Mouse (Mus musculus) forebrain, postnatal 0 days (tissue): ENCODE measurements around the gene Bahd1. TPM values are rescaled to one million over a fixed set of nuclear protein-coding genes. Genes with fewer than 3 reads are reported as not detected.

Source experiments
- ATAC-seq: fragments of 200-750 bp; cut with Nextera tagmentation; 2 replicates; pipeline ENCODE4 v1.8.0; 2017; ENCODE audit warnings: mild to moderate bottlenecking, moderate library complexity
- DNase-seq: peaks from one replicate; pipeline ENCODE4 v3.0.0-alpha.2; 2015
- H3K27ac ChIP-seq: fragments of 300-500 bp; sonication (generic); 2 replicates; pipeline ENCODE4 v1.5.1; 2014; ENCODE audit warnings: low read depth, mild to moderate bottlenecking, antibody characterized with exemption, low read length, moderate library complexity, mixed read lengths
- H3K27me3 ChIP-seq: fragments of 300-500 bp; sonication (generic); 2 replicates; pipeline ENCODE4 v1.6.1; 2014; ENCODE audit warnings: mild to moderate bottlenecking, low read length, mixed read lengths; ENCODE audit not compliant: insufficient read depth
- H3K36me3 ChIP-seq: fragments of 300-500 bp; sonication (generic); 2 replicates; pipeline ENCODE4 v1.6.1; 2014; ENCODE audit warnings: mild to moderate bottlenecking, moderate library complexity; ENCODE audit not compliant: insufficient read depth
- H3K4me1 ChIP-seq: fragments of 300-500 bp; sonication (generic); 2 replicates; pipeline ENCODE4 v1.6.1; 2014; ENCODE audit warnings: antibody characterized with exemption; ENCODE audit not compliant: insufficient read depth
- H3K4me2 ChIP-seq: fragments of 300-500 bp; sonication (generic); 2 replicates; pipeline ENCODE4 v1.6.1; 2014; ENCODE audit warnings: low read depth, mild to moderate bottlenecking, moderate library complexity
- H3K4me3 ChIP-seq: fragments of 300-500 bp; sonication (generic); 2 replicates; pipeline ENCODE4 v1.5.1; 2014; ENCODE audit warnings: low read depth, low read length, mixed read lengths
- H3K9ac ChIP-seq: fragments of 300-500 bp; sonication (generic); 2 replicates; pipeline ENCODE4 v1.6.1; 2014; ENCODE audit warnings: mild to moderate bottlenecking
- H3K9me3 ChIP-seq: fragments of 300-500 bp; sonication (generic); 2 replicates; pipeline ENCODE4 v1.6.1; 2016; ENCODE audit warnings: low read length
- CTCF ChIP-seq: sonication (generic); IDR thresholded peaks from 2 replicates; pipeline ENCODE4 v1.5.1; 2016; ENCODE audit warnings: antibody characterized with exemption, control low read depth, low read depth
- WGBS: fragments of 180-500 bp; shearing (Covaris S2); extraction: QIAGEN DNeasy Blood & Tissue Kit; methylation state at CpG from one replicate; pipeline ENCODE4 v1.1.7; 2014; 5-methylcytosine and 5-hydroxymethylcytosine counted together
- polyA plus RNA-seq: library from polyadenylated mRNA; unstranded; fragments of >200 nt; fragmentation: Nextera tagmentation; extraction: Ambion mirVana; gene quantifications from 2 replicates; pipeline ENCODE4 v1.2.1, GENCODE M21; 2015
- total RNA-seq: library from RNA; depleted of rRNA; stranded (reverse); fragments of >200 nt; gene quantifications from 2 replicates; pipeline ENCODE4 v1.2.3, GENCODE M21; 2014

The Bahd1 gene
- total and polyA plus RNA-seq, 2 experiments from 2014 or later: 5.1 to 19.9 TPM

GRCm38 (mm10) chr2:118899306-118899705 lies 871 bp upstream of the Bahd1 start:
- peaks cover 26% of the 10 kb centered on the region for H3K4me1 ChIP-seq
- H3K4me3 ChIP-seq: no peak overlapping the region
- no peak overlapping the region for H3K9ac ChIP-seq
- no peaks in the 10 kb centered on the region for H3K9me3 ChIP-seq
- no peak for TF ChIP-seq CTCF
- ATAC-seq (no peak), DNase-seq (no peak)
- 13% methylated on average over 7 of the region's 7 CpGs for WGBS
- H3K36me3 ChIP-seq: no peaks in the 10 kb centered on the region
- H3K4me2 ChIP-seq: no peak overlapping the region
- no peak overlapping the region for H3K27ac ChIP-seq
- H3K27me3 ChIP-seq: peaks cover 52% of the 10 kb centered on the region

DNA sequence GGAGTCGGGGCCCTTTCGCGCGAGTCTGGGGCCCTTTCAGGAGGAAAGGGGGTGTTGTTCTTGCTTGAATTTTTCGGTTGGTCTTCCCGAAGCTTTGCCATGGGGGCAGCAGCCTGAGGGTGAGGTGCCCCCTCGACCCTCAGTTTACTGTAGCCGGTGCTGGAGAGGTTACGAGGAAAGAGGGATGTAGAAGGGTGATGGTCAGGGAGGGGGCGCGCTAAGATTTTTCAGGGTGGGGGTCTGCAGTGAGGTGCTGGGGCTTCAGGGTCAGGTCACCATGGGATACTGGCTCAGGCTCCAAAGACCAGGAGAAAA lies 606 bp downstream of the Bahd1 start:
- Histone ChIP-seq H3K4me3 (peak overlapping the region; percentile 90), H3K9ac (peak overlapping the region; percentile 48), H3K27me3 (peaks cover 44% of the 10 kb centered on the region), H3K36me3 (no peaks in the 10 kb centered on the region), H3K9me3 (no peaks in the 10 kb centered on the region), H3K4me2 (peak overlapping the region; percentile 94), H3K27ac (no peak overlapping the region), H3K4me1 (peaks cover 32% of the 10 kb centered on the region)
- no peak for TF ChIP-seq CTCF
- ATAC-seq (no peak), DNase-seq (no peak)
- 0% methylated on average over 11 of the region's 11 CpGs for WGBS

- H3K4me2 ChIP-seq: peak overlapping the region; percentile 94
- WGBS: 3% methylated on average over 82 of the region's 120 CpGs
- H3K9me3 ChIP-seq: no peaks in the 10 kb centered on the region
- H3K36me3 ChIP-seq: no peaks in the 10 kb centered on the region
- H3K4me1 ChIP-seq: peaks cover 32% of the 10 kb centered on the region
- H3K27me3 ChIP-seq: peaks cover 38% of the 10 kb centered on the region
- H3K4me3 ChIP-seq: peak overlapping the region; percentile 90
- TF ChIP-seq CTCF: no peak; the same call in 1 of the 2 replicates
- ATAC-seq (peak; percentile 94), DNase-seq (peak; percentile 96)
- peak overlapping the region; percentile 80 for H3K9ac ChIP-seq
- peak overlapping the region; percentile 88 for H3K27ac ChIP-seq
Observed at GRCm38 (mm10) chr2:118901175-118902031, 1.2 kb downstream of the Bahd1 start.

GRCm38 (mm10) chr2:118902051-118903025 lies 2.2 kb downstream of the Bahd1 start:
- peak overlapping the region; percentile 88 for H3K27ac ChIP-seq
- H3K36me3 ChIP-seq: no peaks in the 10 kb centered on the region
- peak overlapping the region; percentile 90 for H3K4me3 ChIP-seq
- peaks cover 24% of the 10 kb centered on the region for H3K4me1 ChIP-seq
- 2% methylated on average over 91 of the region's 106 CpGs for WGBS
- H3K9ac ChIP-seq: peak overlapping the region; percentile 80
- H3K4me2 ChIP-seq: peak overlapping the region; percentile 94
- DNase-seq (peak; percentile 47), ATAC-seq (peak; percentile 14)
- peaks cover 33% of the 10 kb centered on the region for H3K27me3 ChIP-seq
- H3K9me3 ChIP-seq: no peaks in the 10 kb centered on the region
- peak; percentile 38 for TF ChIP-seq CTCF

- Histone ChIP-seq H3K36me3 (no peaks in the 10 kb centered on the region), H3K9me3 (no peaks in the 10 kb centered on the region), H3K27ac (no peak overlapping the region), H3K4me3 (peak overlapping the region; percentile 90), H3K4me1 (peaks cover 18% of the 10 kb centered on the region), H3K27me3 (peaks cover 23% of the 10 kb centered on the region), H3K9ac (peak overlapping the region; percentile 80; the same call in 1 of the 2 replicates), H3K4me2 (peak overlapping the region; percentile 94)
- 3% methylated on average over 10 of the region's 10 CpGs for WGBS
- DNase-seq (peak; percentile 37), ATAC-seq (no peak)
- TF ChIP-seq CTCF: no peak
Observed at GRCm38 (mm10) chr2:118903333-118903741, 3.2 kb downstream of the Bahd1 start.

GRCm38 (mm10) chr2:118905433-118906117 lies 5.4 kb downstream of the Bahd1 start:
- H3K27ac ChIP-seq: no peak overlapping the region
- H3K9ac ChIP-seq: no peak overlapping the region
- H3K9me3 ChIP-seq: no peaks in the 10 kb centered on the region
- H3K4me3 ChIP-seq: no peak overlapping the region
- peaks cover under 1% of the 10 kb centered on the region; the same call in 1 of the 2 replicates for H3K27me3 ChIP-seq
- no peak for TF ChIP-seq CTCF
- 74% methylated on average over 7 of the region's 7 CpGs for WGBS
- no peaks in the 10 kb centered on the region for H3K36me3 ChIP-seq
- no peak overlapping the region for H3K4me2 ChIP-seq
- ATAC-seq (no peak), DNase-seq (no peak)
- peaks cover 14% of the 10 kb centered on the region for H3K4me1 ChIP-seq
